Mouse (Mus musculus) urinary bladder, adult 18-20 months (tissue): ENCODE measurements around the gene Rdx.

Source experiments
- DNase-seq, 2 experiments: peaks; one replicate each; pipeline ENCODE4 v3.0.0; 2022; ENCODE audit warnings: low spot score in 2 of 2, mixed read lengths in 2 of 2

Rdx gene

GRCm38 (mm10) chr9:52107161-52107560 is 60.2 kb downstream of the Rdx start:
- DNase-seq = no peak

- DNase-seq = no peak
Measured at GRCm38 (mm10) chr9:52110738-52111137, 63.8 kb downstream of the Rdx start.

GRCm38 (mm10) chr9:52113091-52113490 is 66.1 kb downstream of the Rdx start:
- DNase-seq = no peak

DNA sequence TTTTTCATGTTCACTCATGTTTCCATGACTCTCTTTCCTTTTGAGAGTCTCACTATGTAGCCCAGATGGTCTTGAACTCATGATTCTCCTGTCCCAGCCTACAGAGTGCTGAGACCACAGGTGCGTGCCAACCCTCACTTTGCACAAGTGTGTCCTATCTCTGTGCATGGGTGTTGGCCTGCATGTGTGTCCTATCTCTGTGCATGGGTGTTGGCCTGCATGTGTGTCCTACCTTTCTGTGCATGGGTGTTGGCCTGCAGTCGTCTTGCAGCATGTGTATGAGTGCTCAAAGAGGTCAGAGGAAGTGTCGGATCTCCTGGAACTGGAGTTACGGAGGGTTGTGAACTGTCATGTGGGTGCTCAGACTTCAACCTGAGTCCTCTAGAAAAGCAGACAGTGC is 72.2 kb downstream of the Rdx start:
- DNase-seq = no peak

DNA sequence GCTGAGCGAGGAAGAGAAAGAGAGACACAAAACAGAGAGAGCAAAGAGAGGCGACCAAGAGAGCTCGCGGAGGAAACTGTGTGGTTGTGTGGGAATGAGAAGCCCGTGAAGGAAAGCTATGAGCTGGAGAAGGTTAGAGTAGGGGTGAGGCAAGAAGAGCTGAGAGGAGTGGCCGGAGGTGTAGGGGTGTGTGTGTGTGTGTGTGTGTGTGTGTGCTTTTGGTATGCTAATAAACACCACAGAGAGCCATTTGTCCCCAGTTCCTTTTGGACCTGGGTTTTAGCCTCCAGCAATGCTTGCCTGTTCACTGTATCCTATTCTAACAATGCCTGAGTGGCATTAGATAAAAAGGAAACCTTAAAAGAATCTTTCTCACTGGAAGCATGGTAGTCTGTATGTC is 78.3 kb downstream of the Rdx start:
- DNase-seq = no peak

DNA sequence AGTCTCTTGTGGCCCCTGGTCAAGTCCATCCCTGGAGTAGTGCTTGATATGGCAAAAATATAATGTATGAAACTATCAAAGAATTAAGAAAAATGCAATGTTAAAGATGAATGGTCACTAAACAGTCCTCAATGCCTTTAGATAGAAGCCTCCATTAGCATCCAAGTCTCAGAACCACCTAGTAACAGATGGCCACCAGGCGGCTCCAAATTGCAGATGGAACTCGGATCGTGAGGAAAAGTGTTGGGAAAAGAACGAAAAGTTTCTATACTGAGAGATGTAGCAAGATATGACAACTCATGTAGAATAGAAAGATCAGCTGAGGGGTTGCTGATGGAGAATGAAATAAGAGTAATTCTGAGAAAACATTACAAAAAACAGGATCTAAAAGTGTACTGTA is 83.4 kb downstream of the Rdx start:
- DNase-seq = no peak

- no peak for DNase-seq
Measured at GRCm38 (mm10) chr9:52132771-52133170, 85.8 kb downstream of the Rdx start.
